Mouse (Mus musculus): ENCODE results near the gene Plekha1.
A peak's percentile ranks its signal among the peaks of the same experiment; 100 is the strongest.

Gene Plekha1

DNA sequence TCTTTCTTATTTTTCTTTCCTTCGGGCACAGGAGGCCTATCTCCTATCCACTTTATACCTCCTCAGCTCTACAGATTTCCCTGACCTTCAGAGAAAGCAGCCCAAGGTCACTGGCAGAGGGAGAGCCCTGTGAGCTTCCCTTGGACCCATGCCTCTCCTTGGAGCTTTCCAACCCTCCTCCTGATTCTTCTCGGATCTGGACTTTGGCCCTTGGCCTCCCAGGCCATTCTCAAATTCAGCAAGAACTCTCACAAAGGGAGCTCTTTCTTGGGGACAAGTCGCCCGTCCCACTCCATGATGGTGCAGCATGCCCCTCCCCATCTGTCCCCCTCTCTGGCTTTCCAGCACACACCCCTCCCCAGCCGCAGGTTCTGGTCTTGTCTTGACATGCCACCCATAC, 85.4 kb downstream of the Plekha1 start:
- peak in 1 of 2 experiments; percentile 58 for DNase-seq (ENCODE audit: inconsistent age in 2 of 2, low spot score in 1 of 2)

DNA sequence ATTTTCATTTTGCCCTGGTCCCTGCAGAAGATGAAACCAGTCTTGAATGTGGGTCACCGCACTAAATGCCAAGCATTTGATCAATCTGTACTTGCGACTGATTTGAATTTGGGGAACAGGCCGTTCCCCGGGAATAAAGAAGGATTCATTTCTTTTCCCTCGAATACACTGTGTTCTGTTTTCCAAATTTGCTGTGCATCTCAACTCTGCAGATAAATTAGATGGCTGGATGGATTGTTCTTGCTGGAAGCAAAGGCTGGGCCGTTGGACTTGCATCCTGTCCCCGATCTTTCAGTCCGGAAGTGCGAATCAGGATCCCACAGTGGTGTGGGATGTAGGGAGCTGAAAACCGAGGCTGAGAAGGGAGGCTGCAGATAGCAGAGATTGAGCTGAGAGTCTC, 87.8 kb downstream of the Plekha1 start:
- no peak for DNase-seq (ENCODE audit: inconsistent age in 2 of 2, low spot score in 1 of 2)

DNA sequence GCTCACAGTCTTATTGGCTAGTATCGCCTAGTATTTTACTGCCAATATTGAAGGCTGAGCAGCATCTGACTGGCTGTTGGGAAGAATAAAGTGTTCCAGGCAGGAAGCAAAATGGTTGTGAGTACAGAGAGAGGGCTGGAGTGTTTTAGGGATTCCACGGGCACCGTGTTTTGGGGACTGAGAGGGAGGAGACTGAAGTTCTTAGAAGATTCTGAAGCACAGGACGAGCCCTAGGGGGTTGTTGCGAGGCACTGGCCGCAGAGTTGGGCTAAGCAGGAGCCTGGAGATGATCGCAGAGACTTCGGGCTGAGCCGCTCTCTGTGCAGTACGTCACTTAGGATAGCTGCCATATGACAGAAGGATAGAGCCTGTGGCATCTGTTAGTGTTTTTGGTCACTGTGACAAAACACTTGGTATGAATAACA, 88.6 kb downstream of the Plekha1 start:
- DNase-seq (ENCODE audit: inconsistent age in 2 of 2, low spot score in 1 of 2) = no peak

DNA sequence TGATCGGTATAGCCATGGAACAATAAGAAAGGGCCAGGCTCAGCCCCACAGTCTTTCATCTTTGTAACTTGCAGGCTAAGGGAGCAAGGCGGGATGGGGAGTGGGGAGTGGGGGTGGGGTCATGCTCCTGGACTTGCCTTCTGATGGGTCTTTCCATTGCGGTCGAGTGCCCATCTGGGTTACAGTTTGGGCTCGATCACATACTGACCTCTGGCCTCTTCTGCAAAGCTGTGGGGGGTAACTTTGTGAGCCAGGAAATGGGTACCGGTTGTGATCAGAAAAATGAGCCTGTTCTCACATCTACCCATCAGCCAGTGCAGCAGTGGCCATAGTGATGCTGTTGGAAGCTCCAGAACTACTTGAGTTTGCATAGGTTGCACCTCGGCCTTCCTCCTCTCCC, 93.0 kb downstream of the Plekha1 start:
- no peak for DNase-seq (ENCODE audit: inconsistent age in 2 of 2, low spot score in 1 of 2)

DNA sequence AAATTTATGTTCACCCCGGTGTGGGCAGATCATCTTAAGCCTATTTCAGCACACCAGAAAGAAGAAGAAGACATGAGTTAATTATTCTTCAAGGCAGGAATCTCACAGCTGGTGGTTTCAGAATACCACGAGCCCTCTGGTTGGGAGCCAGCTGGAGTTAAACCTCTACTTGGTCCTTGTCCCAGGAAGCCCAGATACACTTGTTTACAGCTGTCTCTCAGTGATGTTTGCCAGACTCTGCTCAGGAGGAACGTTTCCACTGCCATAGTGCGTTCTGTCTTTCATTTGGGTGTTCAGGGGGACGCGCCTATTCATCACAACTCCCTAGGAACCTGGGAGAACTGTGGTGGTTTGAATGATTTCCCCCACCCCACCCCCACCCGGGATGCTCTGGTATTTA, 94.3 kb downstream of the Plekha1 start:
- DNase-seq (ENCODE audit: inconsistent age in 2 of 2, low spot score in 1 of 2) = no peak

DNA sequence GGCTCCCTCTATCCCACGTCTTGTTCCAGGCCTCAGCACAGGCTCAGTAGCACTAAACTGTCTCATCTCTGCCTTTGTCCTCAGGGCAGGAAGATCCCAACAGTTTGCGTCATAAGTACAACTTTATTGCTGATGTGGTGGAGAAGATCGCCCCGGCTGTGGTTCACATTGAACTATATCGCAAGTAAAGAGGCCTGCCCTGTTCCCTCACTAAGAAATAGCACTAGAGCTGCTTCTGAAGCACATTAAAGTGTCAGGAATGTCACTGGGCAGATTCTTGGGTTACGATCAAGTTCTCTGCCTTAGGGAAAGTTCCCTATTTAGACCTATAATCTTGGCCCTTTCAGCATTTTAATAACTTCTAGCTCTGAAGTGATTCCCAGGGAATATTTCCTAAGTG, 95.9 kb downstream of the Plekha1 start:
- DNase-seq (ENCODE audit: inconsistent age in 2 of 2, low spot score in 1 of 2) = no peak
